Mouse (Mus musculus) frontal cortex, postnatal 25 days (tissue): ENCODE results near the gene Son.

Experiments used
- DNase-seq, 2 experiments: peaks; one replicate each; pipeline ENCODE4 v3.0.0; 2022; ENCODE audit warnings: low spot score in 2 of 2

The Son gene

GRCm38 (mm10) chr16:91647461-91648219 lies at the start of gene Son:
Son (plus strand) TSS chr16:91647506.
- peak; percentile 91 to 94 for DNase-seq

GRCm38 (mm10) chr16:91597672-91598010 lies 49.7 kb upstream of the Son start, which contains the start of gene Tmem50b:
Tmem50b (minus strand) TSS chr16:91597800.
- DNase-seq = peak; percentile 96 to 98

GRCm38 (mm10) chr16:91599242-91599641 lies 48.1 kb upstream of the Son start:
- DNase-seq = no peak

GRCm38 (mm10) chr16:91601081-91601480 lies 46.2 kb upstream of the Son start:
- no peak for DNase-seq

- DNase-seq = no peak
Measured at GRCm38 (mm10) chr16:91601693-91602092, 45.6 kb upstream of the Son start.

GRCm38 (mm10) chr16:91605156-91605555 lies 42.1 kb upstream of the Son start:
- no peak for DNase-seq

- DNase-seq = no peak
Measured at GRCm38 (mm10) chr16:91606958-91607357, 40.3 kb upstream of the Son start.

- no peak for DNase-seq
Measured at GRCm38 (mm10) chr16:91609501-91610245, 37.6 kb upstream of the Son start.

GRCm38 (mm10) chr16:91611248-91611647 lies 36.1 kb upstream of the Son start:
- DNase-seq = no peak

- no peak for DNase-seq
Measured at GRCm38 (mm10) chr16:91612525-91612924, 34.8 kb upstream of the Son start.

GRCm38 (mm10) chr16:91614552-91614951 lies 32.8 kb upstream of the Son start:
- DNase-seq = no peak

GRCm38 (mm10) chr16:91618511-91619501 lies 28.5 kb upstream of the Son start, which contains the start of gene Dnajc28:
Dnajc28 (minus strand) TSS chr16:91619026.
- peak; percentile 60 to 74 for DNase-seq

GRCm38 (mm10) chr16:91620185-91620584 lies 27.1 kb upstream of the Son start:
- DNase-seq = no peak

GRCm38 (mm10) chr16:91620991-91621390 lies 26.3 kb upstream of the Son start:
- no peak for DNase-seq

GRCm38 (mm10) chr16:91623074-91623473 lies 24.2 kb upstream of the Son start:
- DNase-seq = no peak

GRCm38 (mm10) chr16:91627831-91628230 lies 19.5 kb upstream of the Son start:
- no peak for DNase-seq

- DNase-seq = no peak
Measured at GRCm38 (mm10) chr16:91628673-91629072, 18.6 kb upstream of the Son start.

GRCm38 (mm10) chr16:91629749-91630148 lies 17.6 kb upstream of the Son start:
- DNase-seq = no peak

GRCm38 (mm10) chr16:91630584-91630983 lies 16.7 kb upstream of the Son start:
- no peak for DNase-seq

GRCm38 (mm10) chr16:91632439-91632838 lies 14.9 kb upstream of the Son start:
- no peak for DNase-seq

GRCm38 (mm10) chr16:91632940-91633339 lies 14.4 kb upstream of the Son start:
- DNase-seq = no peak

- no peak for DNase-seq
Measured at GRCm38 (mm10) chr16:91633641-91634040, 13.7 kb upstream of the Son start.
